Mouse (Mus musculus) adrenal gland, adult 2 months (tissue): ENCODE results near the gene Zbtb21. TPM values are rescaled to one million over a fixed set of nuclear protein-coding genes. Genes with fewer than 3 reads are reported as not detected.

Experiments used
- polyA plus RNA-seq: library from polyadenylated mRNA; depleted of rRNA; stranded (reverse); fragments of >200 nt; gene quantifications from 2 replicates; pipeline ENCODE4 v1.2.3, GENCODE M21; 2012; rRNA removed
- total RNA-seq, 2 experiments: library from RNA; stranded (reverse); gene quantifications; 2 replicates each; pipeline ENCODE4 v1.2.3; 2021

Gene Zbtb21
- total and polyA plus RNA-seq, 3 experiments, result 16.7 to 50.0 (median 24.2) TPM

Other genes with a start within 250 kb of the Zbtb21 start
- gene Ripk4, start 198.8 kb downstream of the Zbtb21 start, total RNA-seq, result 1 to 10 TPM in 1 of 2 experiments, under 1 TPM in 1; 0.81 to 1.4 TPM
- 0.09 and 0.31 TPM in 2 replicates for gene Ripk4, start 198.8 kb downstream of the Zbtb21 start, polyA plus RNA-seq
- 10 to 100 TPM in 1 of 2 experiments, 1 to 10 TPM in 1; 8.4 to 11.3 TPM for gene Prdm15, start 110.8 kb downstream of the Zbtb21 start, total RNA-seq
- gene Prdm15, start 110.8 kb downstream of the Zbtb21 start, polyA plus RNA-seq, result 6.6 and 7.1 TPM in 2 replicates
- gene C2cd2, start within 50 bp of the Zbtb21 start, total RNA-seq, result 10 to 100 TPM; 17.9 to 29.6 TPM
- 68.3 and 73.3 TPM in 2 replicates for gene C2cd2, start within 50 bp of the Zbtb21 start, polyA plus RNA-seq
- 10 to 100 TPM; 30.2 to 35.7 TPM for gene B230307C23Rik, start 34.7 kb upstream of the Zbtb21 start, total RNA-seq
- gene B230307C23Rik, start 34.7 kb upstream of the Zbtb21 start, polyA plus RNA-seq, result 4.9 and 7.9 TPM in 2 replicates
- 1 to 10 TPM; 5.3 to 6.2 TPM for gene A630089N07Rik, start 119.8 kb upstream of the Zbtb21 start, total RNA-seq
- gene A630089N07Rik, start 119.8 kb upstream of the Zbtb21 start, polyA plus RNA-seq, result 0.33 TPM in 1 of 2 replicates, not detected in the other